Mouse (Mus musculus) heart, embryonic 14.5 days (tissue): Measurements from ENCODE around the gene Sppl2a. TPM values are rescaled to one million over a fixed set of nuclear protein-coding genes. Genes with fewer than 3 reads are reported as not detected.
"Not testable (repeated sequence)": the region's sequence is repeated elsewhere in the genome, so short reads cannot be mapped to it uniquely, and the experiment has no call there.

Experiments used
- ATAC-seq: fragments of 200-750 bp; cut with Nextera tagmentation; 2 replicates; pipeline ENCODE4 v1.8.0; 2017; ENCODE audit warnings: low read depth, moderate TSS enrichment; ENCODE audit not compliant: insufficient number of reproducible peaks, insufficient read depth, low FRiP score
- H3K27ac ChIP-seq, 2 experiments: fragments of 200-500 bp in 1 of 2; fragments of 300-500 bp in 1 of 2; sonication (generic) in 1 of 2; replicated peaks in 1 of 2; 2 replicates each; pipeline ENCODE4 v1.5.1; 2012 to 2014; ENCODE audit warnings: low read depth in 2 of 2, low read length in 2 of 2, control low read depth in 1 of 2, mild to moderate bottlenecking in 1 of 2, mixed read lengths in 1 of 2; ENCODE audit not compliant: control insufficient read depth in 1 of 2, insufficient read depth in 1 of 2
- H3K27me3 ChIP-seq: fragments of 300-500 bp; sonication (generic); 2 replicates; pipeline ENCODE4 v1.6.1; 2014; ENCODE audit warnings: mild to moderate bottlenecking, low read length, control low read depth; ENCODE audit not compliant: control insufficient read depth, insufficient read depth
- H3K36me3 ChIP-seq: fragments of 300-500 bp; sonication (generic); 2 replicates; pipeline ENCODE4 v1.6.1; 2014; ENCODE audit warnings: mild to moderate bottlenecking, control low read depth, low read length, mixed read lengths; ENCODE audit not compliant: control insufficient read depth, insufficient read depth
- H3K4me1 ChIP-seq, 2 experiments: fragments of 200-500 bp in 1 of 2; fragments of 300-500 bp in 1 of 2; sonication (generic) in 1 of 2; 2 replicates each; pipeline ENCODE4 v1.6.1; 2012 to 2014; ENCODE audit warnings: low read length in 2 of 2, control low read depth in 1 of 2, mixed read lengths in 1 of 2; ENCODE audit not compliant: control insufficient read depth in 2 of 2, insufficient read depth in 2 of 2
- H3K4me2 ChIP-seq: fragments of 300-500 bp; sonication (generic); 2 replicates; pipeline ENCODE4 v1.6.1; 2014; ENCODE audit warnings: mild to moderate bottlenecking, low read length
- H3K4me3 ChIP-seq, 2 experiments: fragments of 200-500 bp in 1 of 2; fragments of 300-500 bp in 1 of 2; sonication (generic) in 1 of 2; 2 replicates each; pipeline ENCODE4 v1.5.1; 2012 to 2014; ENCODE audit warnings: low read length in 2 of 2, mild to moderate bottlenecking in 2 of 2, control low read depth in 1 of 2, low read depth in 1 of 2, moderate library complexity in 1 of 2; ENCODE audit not compliant: control insufficient read depth in 1 of 2, insufficient read depth in 1 of 2
- H3K9ac ChIP-seq: fragments of 300-500 bp; sonication (generic); 2 replicates; pipeline ENCODE4 v1.6.1; 2014; ENCODE audit warnings: mild to moderate bottlenecking, low read length
- H3K9me3 ChIP-seq: fragments of 300-500 bp; sonication (generic); 2 replicates; pipeline ENCODE4 v1.6.1; 2016; ENCODE audit warnings: low read length, control low read depth; ENCODE audit not compliant: control insufficient read depth
- WGBS: fragments of 180-500 bp; shearing (Covaris S2); extraction: QIAGEN DNeasy Blood & Tissue Kit; methylation state at CpG from one replicate; pipeline ENCODE4 v1.1.7; 2014; 5-methylcytosine and 5-hydroxymethylcytosine counted together
- polyA plus RNA-seq: library from polyadenylated mRNA; unstranded; fragments of >200 nt; fragmentation: Nextera tagmentation; extraction: Ambion mirVana; gene quantifications from 2 replicates; pipeline ENCODE4 v1.2.1, GENCODE M21; 2014

Sppl2a gene
- polyA plus RNA-seq, 1 experiment from 2014 or later: 49.5 TPM

GRCm38 (mm10) chr2:126949297-126949696, 16.3 kb upstream of the Sppl2a start:
- H3K4me1 ChIP-seq, H3K4me3 ChIP-seq, H3K9ac ChIP-seq, H3K4me2 ChIP-seq, ATAC-seq, H3K9me3 ChIP-seq, H3K36me3 ChIP-seq, H3K27ac ChIP-seq, H3K27me3 ChIP-seq: not testable (repeated sequence)
- 79% methylated on average over 6 of the region's 6 CpGs for WGBS

- Histone ChIP-seq H3K27me3 (no peaks in the 10 kb centered on the region), H3K4me3 (no peak overlapping the region), H3K36me3 (no peaks in the 10 kb centered on the region), H3K4me1 (peaks cover 3 to 8% of the 10 kb centered on the region in 2 experiments; a peak in 2 of 4 replicates), H3K4me2 (no peak overlapping the region), H3K9me3 (no peaks in the 10 kb centered on the region), H3K27ac (no peak overlapping the region), H3K9ac (no peak overlapping the region)
- WGBS: 79% methylated on average over 3 of the region's 3 CpGs
- ATAC-seq: no peak
These were observed 15.2 kb upstream of the Sppl2a start for GRCm38 (mm10) chr2:126948231-126948630.

- Histone ChIP-seq H3K27ac (no peak overlapping the region), H3K9me3 (no peaks in the 10 kb centered on the region), H3K27me3 (no peaks in the 10 kb centered on the region), H3K4me3 (no peak overlapping the region), H3K9ac (no peak overlapping the region), H3K4me2 (no peak overlapping the region), H3K36me3 (no peaks in the 10 kb centered on the region), H3K4me1 (peaks cover 3 to 8% of the 10 kb centered on the region in 2 experiments; a peak in 2 of 4 replicates)
- no peak for ATAC-seq
These were observed 14.6 kb upstream of the Sppl2a start for GRCm38 (mm10) chr2:126947646-126948045.

GRCm38 (mm10) chr2:126943211-126943610, 10.2 kb upstream of the Sppl2a start:
- Histone ChIP-seq H3K9ac (no peak overlapping the region), H3K4me3 (no peak overlapping the region), H3K4me2 (no peak overlapping the region), H3K9me3 (no peaks in the 10 kb centered on the region), H3K4me1 (peaks cover 0 to under 1% of the 10 kb centered on the region in 2 experiments; a peak in 1 of 4 replicates), H3K27ac (no peak overlapping the region), H3K27me3 (no peaks in the 10 kb centered on the region), H3K36me3 (no peaks in the 10 kb centered on the region)
- 77% methylated on average over 2 of the region's 2 CpGs for WGBS
- no peak for ATAC-seq

GRCm38 (mm10) chr2:126940314-126940866, 7.4 kb upstream of the Sppl2a start:
- WGBS: 69% methylated on average over 3 of the region's 3 CpGs
- ATAC-seq: no peak
- H3K27me3 ChIP-seq: no peaks in the 10 kb centered on the region
- H3K4me2 ChIP-seq: no peak overlapping the region
- no peak overlapping the region for H3K4me3 ChIP-seq
- no peak overlapping the region for H3K9ac ChIP-seq
- peaks cover 0 to 5% of the 10 kb centered on the region in 2 experiments; a peak in 1 of 4 replicates for H3K4me1 ChIP-seq
- H3K36me3 ChIP-seq: no peaks in the 10 kb centered on the region
- H3K9me3 ChIP-seq: no peaks in the 10 kb centered on the region
- no peak overlapping the region for H3K27ac ChIP-seq

- Histone ChIP-seq H3K36me3 (no peaks in the 10 kb centered on the region), H3K4me3 (no peak overlapping the region), H3K27me3 (no peaks in the 10 kb centered on the region), H3K27ac (no peak overlapping the region), H3K4me2 (no peak overlapping the region), H3K9me3 (no peaks in the 10 kb centered on the region), H3K9ac (no peak overlapping the region), H3K4me1 (peaks cover 0 to 12% of the 10 kb centered on the region in 2 experiments; a peak in 3 of 4 replicates)
- no peak for ATAC-seq
- 52% methylated on average over 6 of the region's 6 CpGs for whole genome bisulfite sequencing
These were observed 5.0 kb upstream of the Sppl2a start for GRCm38 (mm10) chr2:126938069-126938468.

- Histone ChIP-seq H3K9me3 (no peaks in the 10 kb centered on the region), H3K4me3 (no peak overlapping the region), H3K36me3 (no peaks in the 10 kb centered on the region), H3K4me2 (peak overlapping the region; percentile 66), H3K9ac (0 out of 2 replicates have a peak overlapping the region, but pooled peaks have one; percentile 86), H3K27ac (peak overlapping the region in 1 of 2 experiments; percentile 98; a peak in 2 of 4 replicates), H3K4me1 (peaks cover 0 to 17% of the 10 kb centered on the region in 2 experiments; a peak in 3 of 4 replicates), H3K27me3 (no peaks in the 10 kb centered on the region)
- no peak for ATAC-seq
These were observed 886 bp upstream of the Sppl2a start for GRCm38 (mm10) chr2:126933921-126934320.
